Mouse (Mus musculus) c-Kit-positive CD71-positive TER-119-positive erythroid progenitor cells, embryonic 14.5 days (primary cell): ENCODE results near the gene Ada.
"Not testable (repeated sequence)": the region's sequence is repeated elsewhere in the genome, so short reads cannot be mapped to it uniquely, and the experiment has no call there.

Source experiments
- DNase-seq: peaks from one replicate; pipeline ENCODE4 v3.0.0-alpha.2; 2013; ENCODE audit warnings: low spot score

Ada gene

GRCm38 (mm10) chr2:163696763-163697162, 53.3 kb downstream of the Ada start:
- DNase-seq: no peak

GRCm38 (mm10) chr2:163693716-163694314, 56.2 kb downstream of the Ada start:
- DNase-seq: no peak

- DNase-seq: peak; percentile 43
These were observed 57.0 kb downstream of the Ada start for GRCm38 (mm10) chr2:163692873-163693612.

- peak; percentile 57 for DNase-seq
These were observed 58.0 kb downstream of the Ada start for GRCm38 (mm10) chr2:163691846-163692605.

GRCm38 (mm10) chr2:163690409-163691304, 59.4 kb downstream of the Ada start:
- DNase-seq: no peak

- no peak for DNase-seq
These were observed 60.3 kb downstream of the Ada start for GRCm38 (mm10) chr2:163689771-163690170.

GRCm38 (mm10) chr2:163688377-163688776, 61.7 kb downstream of the Ada start:
- DNase-seq: not testable (repeated sequence)

GRCm38 (mm10) chr2:163686886-163687285, 63.2 kb downstream of the Ada start:
- DNase-seq: no peak

GRCm38 (mm10) chr2:163686233-163686632, 63.8 kb downstream of the Ada start:
- no peak for DNase-seq

- DNase-seq: no peak
These were observed 64.3 kb downstream of the Ada start for GRCm38 (mm10) chr2:163685761-163686200.

- DNase-seq: no peak
These were observed 64.8 kb downstream of the Ada start for GRCm38 (mm10) chr2:163685287-163685686.

GRCm38 (mm10) chr2:163682344-163682743, 67.7 kb downstream of the Ada start:
- no peak for DNase-seq

- DNase-seq: no peak
These were observed 73.3 kb downstream of the Ada start for GRCm38 (mm10) chr2:163676745-163677144.
